Mouse (Mus musculus) thymus, adult 2 months (tissue): Measurements from ENCODE around the gene Kcnh2. TPM values are rescaled to one million over a fixed set of nuclear protein-coding genes. Genes with fewer than 3 reads are reported as not detected.

ENCODE experiments used
- DNase-seq: peaks from one replicate; pipeline ENCODE4 v3.0.0; 2021
- H3K27ac ChIP-seq: fragments of 200-500 bp; 2 replicates; pipeline ENCODE4 v1.5.1; 2012; ENCODE audit warnings: low read length, control low read depth; ENCODE audit not compliant: control insufficient read depth, insufficient read depth
- H3K27me3 ChIP-seq: fragments of 200-500 bp; 2 replicates; pipeline ENCODE4 v1.6.1; 2012; ENCODE audit warnings: mild to moderate bottlenecking, low read length, moderate library complexity, mixed read lengths; ENCODE audit not compliant: control insufficient read depth, insufficient read depth
- H3K36me3 ChIP-seq: fragments of 200-500 bp; 2 replicates; pipeline ENCODE4 v1.6.1; 2012; ENCODE audit warnings: mild to moderate bottlenecking, low read length, moderate library complexity; ENCODE audit not compliant: control insufficient read depth, insufficient read depth
- H3K4me1 ChIP-seq: fragments of 200-500 bp; replicated peaks from 2 replicates; pipeline ENCODE4 v1.6.1; 2012; ENCODE audit warnings: low read length; ENCODE audit not compliant: control insufficient read depth, insufficient read depth
- H3K4me3 ChIP-seq: fragments of 200-500 bp; 2 replicates; pipeline ENCODE4 v1.5.1; 2012; ENCODE audit warnings: mild to moderate bottlenecking, low read length, control low read depth, moderate library complexity; ENCODE audit not compliant: control insufficient read depth, insufficient read depth
- CTCF ChIP-seq: fragments of 200-500 bp; IDR thresholded peaks from 2 replicates; pipeline ENCODE4 v1.5.1; 2012; ENCODE audit warnings: mild to moderate bottlenecking, control low read depth, low read length, moderate library complexity, borderline replicate concordance; ENCODE audit not compliant: control insufficient read depth, poor library complexity, insufficient read depth; ENCODE audit errors: extremely low read depth
- POLR2A ChIP-seq: fragments of 200-500 bp; IDR thresholded peaks from 2 replicates; pipeline ENCODE4 v1.6.1; 2012; ENCODE audit warnings: mild to moderate bottlenecking, low read length, control low read depth, moderate library complexity; ENCODE audit not compliant: control insufficient read depth, poor library complexity, insufficient read depth; ENCODE audit errors: extremely low read depth
- WGBS: fragments of 180-500 bp; shearing (Covaris S2); methylation state at CpG from one replicate; pipeline ENCODE4 v1.1.7; 2018; 5-methylcytosine and 5-hydroxymethylcytosine counted together
- polyA plus RNA-seq: library from polyadenylated mRNA; depleted of rRNA; stranded (reverse); fragments of >200 nt; gene quantifications from 2 replicates; pipeline ENCODE4 v1.2.3, GENCODE M21; 2012

Kcnh2 gene
- polyA plus RNA-seq, 1 experiment = 187 TPM

DNA sequence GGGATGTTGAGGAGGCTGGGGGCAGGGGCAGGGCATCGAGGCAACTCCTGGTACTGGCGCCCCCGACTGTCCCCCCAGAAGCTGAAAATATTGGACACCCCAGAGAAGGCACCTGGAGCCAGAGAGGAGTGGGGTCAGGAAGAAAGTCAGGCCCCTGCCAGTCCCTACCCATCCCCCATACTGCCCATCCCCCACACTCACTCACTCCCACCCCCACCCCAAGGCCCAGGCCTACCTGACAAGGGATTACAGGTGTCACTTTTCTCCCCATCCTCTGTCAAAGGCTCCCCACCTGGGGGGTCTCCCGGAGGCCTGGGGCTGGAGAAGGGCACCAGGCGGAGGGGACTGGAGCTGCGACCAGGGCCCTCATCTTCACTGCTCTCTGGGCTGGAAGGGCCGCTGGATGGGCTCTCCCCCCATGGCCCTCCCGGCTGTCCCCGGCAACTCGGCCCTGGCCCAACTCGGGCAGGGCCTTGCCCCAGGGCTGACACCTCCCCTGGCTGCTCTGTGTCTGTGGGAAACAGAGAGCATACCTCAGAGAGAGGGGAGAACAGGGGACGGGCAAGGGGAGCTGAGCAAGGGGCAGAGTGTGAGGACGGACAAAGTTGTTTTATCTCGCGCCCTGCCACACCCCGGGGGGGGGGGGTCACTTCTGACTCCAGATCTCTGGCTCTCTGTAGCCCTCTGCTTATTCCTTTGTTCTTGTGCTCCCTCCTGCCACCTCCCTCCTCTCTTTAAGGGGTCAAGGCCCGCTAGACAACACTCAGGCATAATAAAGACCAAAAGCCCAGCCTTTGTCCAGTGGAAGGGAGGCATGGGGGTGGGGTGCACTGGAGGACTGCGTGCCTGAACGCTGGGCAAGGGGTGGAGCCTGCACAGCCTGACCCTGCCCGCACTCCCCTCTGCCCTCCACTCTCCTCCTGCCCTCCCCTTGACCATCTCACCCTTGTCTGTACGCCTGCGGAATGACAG lies 29.4 kb downstream of the Kcnh2 start:
- H3K27me3 ChIP-seq = no peaks in the 10 kb centered on the region
- H3K36me3 ChIP-seq = peaks cover 18% of the 10 kb centered on the region
- WGBS = 92% methylated on average over 22 of the region's 22 CpGs
- peaks cover 6% of the 10 kb centered on the region for H3K4me1 ChIP-seq
- H3K27ac ChIP-seq = no peak overlapping the region
- H3K4me3 ChIP-seq = no peak overlapping the region
- DNase-seq = no peak
- TF ChIP-seq POLR2A = no peak
- no peak for TF ChIP-seq CTCF

DNA sequence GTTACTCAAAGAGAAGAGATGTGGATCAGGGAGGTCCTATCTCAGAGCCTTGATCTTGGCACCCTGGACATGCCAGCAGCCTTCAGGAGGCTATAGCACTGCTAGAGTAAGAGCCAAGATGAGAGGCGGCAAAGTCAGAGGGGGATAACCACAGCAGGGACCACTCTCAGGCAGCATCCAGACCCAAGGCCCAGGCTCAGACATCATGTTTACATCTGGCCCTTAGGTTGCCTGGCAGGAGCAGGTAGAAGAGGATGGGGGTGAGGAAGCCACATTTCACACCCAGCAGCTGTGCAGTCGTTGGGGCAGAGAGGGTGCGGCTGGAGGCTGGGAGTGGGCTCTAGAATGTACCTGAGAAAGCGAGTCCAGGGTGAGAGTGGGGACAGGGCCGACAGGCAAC lies 30.5 kb downstream of the Kcnh2 start:
- Histone ChIP-seq H3K36me3 (peaks cover 18% of the 10 kb centered on the region), H3K4me1 (peaks cover 6% of the 10 kb centered on the region), H3K4me3 (no peak overlapping the region), H3K27ac (no peak overlapping the region), H3K27me3 (no peaks in the 10 kb centered on the region)
- WGBS = 74% methylated on average over 5 of the region's 5 CpGs
- no peak for DNase-seq
- TF ChIP-seq POLR2A (no peak), CTCF (no peak)

DNA sequence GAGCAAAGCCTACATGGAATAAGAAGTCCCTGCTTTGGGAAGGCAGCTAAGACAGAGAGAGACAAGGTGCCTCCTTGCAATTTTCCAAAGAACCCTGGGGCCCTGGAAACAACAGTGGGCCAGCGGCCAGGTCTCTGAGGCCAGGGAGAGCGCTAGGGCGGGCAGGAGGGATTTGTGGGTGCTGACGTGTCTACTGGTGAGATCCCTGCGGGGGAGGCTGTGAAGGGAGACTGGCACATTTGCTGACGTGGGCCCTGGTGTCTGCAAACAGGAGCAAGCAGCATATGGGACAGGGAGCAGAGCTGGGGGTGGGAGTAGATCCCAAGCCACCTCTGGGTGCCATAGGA lies 31.0 kb downstream of the Kcnh2 start:
- no peak for DNase-seq
- TF ChIP-seq POLR2A (no peak), CTCF (no peak)
- Histone ChIP-seq H3K4me1 (peaks cover 6% of the 10 kb centered on the region), H3K4me3 (no peak overlapping the region), H3K27me3 (no peaks in the 10 kb centered on the region), H3K27ac (no peak overlapping the region), H3K36me3 (peaks cover 14% of the 10 kb centered on the region)
- 60% methylated on average over 6 of the region's 6 CpGs for WGBS

DNA sequence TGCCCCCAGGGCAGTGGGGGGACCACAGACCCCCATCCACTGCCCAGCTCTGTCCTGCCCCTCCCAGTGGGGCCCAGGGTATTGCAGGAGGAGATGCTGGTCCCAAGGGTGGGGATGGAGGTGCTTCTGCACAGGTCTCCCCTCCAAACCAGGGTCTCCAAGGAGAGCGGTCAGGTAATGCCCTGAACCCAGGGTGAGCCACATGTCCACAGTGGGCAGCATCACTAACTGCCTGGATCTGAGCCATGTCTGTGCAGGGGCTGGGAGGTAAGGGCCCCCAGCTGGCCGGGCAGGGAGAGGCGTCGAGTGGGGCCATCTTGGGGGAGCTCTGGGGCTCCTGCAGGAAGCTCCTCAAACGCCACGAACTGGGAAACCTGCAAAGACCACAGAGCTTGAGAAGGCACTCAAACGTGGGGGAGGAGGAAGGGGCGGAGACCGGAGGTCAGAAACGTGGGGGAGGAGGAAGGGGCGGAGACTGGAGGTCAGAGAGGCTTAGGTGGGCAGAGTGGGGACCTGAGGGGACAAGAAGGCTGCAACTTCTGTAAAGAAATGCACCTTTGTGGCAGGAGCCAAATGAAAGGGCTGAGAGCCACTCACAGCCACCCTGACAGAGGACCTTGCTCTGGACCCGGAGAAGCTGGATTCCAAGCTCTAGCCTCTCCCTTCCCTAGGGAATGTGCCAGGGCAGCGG lies 31.5 kb downstream of the Kcnh2 start:
- WGBS = 25% methylated on average over 13 of the region's 13 CpGs
- Histone ChIP-seq H3K4me3 (no peak overlapping the region), H3K36me3 (peaks cover 10% of the 10 kb centered on the region), H3K27me3 (no peaks in the 10 kb centered on the region), H3K4me1 (peaks cover 6% of the 10 kb centered on the region), H3K27ac (no peak overlapping the region)
- TF ChIP-seq POLR2A (no peak), CTCF (no peak)
- DNase-seq = peak; percentile 28

DNA sequence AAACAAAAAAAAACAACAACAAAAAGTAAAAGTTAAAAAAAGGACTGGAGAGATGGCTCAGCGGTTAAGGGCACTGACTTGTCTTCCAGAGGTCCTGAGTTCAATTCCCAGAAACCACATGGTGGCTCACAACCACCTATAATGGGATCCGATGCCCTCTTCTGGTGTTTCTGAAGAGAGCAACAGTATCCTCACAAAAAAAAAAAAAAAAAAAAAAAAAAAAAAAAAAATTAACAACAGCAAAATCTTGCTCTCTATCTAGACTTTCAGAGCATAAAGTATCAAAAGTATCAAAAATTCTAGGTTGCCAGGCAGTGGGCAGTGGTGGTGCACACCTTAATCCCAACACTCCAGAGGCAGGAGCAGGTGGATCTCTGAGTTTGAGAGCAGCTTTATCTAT lies 42.2 kb downstream of the Kcnh2 start:
- DNase-seq = no peak
- Histone ChIP-seq H3K27me3 (no peaks in the 10 kb centered on the region), H3K4me3 (no peak overlapping the region), H3K4me1 (no peaks in the 10 kb centered on the region), H3K27ac (no peak overlapping the region), H3K36me3 (no peaks in the 10 kb centered on the region)
- WGBS = 93% methylated on average over 2 of the region's 2 CpGs
- TF ChIP-seq CTCF (no peak), POLR2A (no peak)

DNA sequence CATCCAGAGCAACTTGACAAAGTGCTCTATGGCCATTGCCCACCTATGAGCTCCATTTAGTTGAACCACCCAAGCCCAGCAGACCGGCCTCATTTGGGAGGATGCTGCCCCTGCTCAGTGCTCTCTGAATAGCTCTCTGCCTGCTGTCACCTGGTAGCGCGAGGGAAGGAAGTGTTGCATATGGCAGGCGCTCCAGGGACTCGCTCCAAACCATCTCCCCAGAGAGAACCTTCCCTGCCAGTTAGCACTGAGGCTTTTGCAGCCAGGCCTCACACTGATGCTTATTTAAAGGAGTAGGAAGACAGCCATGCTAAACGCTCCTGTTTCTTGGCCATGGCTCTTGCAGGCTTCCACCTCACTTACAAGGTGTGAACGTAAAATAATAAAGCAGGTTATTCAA lies 42.8 kb downstream of the Kcnh2 start:
- TF ChIP-seq CTCF (no peak), POLR2A (no peak)
- no peak overlapping the region for H3K4me3 ChIP-seq
- WGBS = 87% methylated on average over 7 of the region's 7 CpGs
- H3K27ac ChIP-seq = no peak overlapping the region
- DNase-seq = no peak
- H3K36me3 ChIP-seq = no peaks in the 10 kb centered on the region
- H3K27me3 ChIP-seq = no peaks in the 10 kb centered on the region
- no peaks in the 10 kb centered on the region for H3K4me1 ChIP-seq
